10 mouse cellular contexts compared by ENCODE assay signal in genomic region chr11:53771001-53771744, GRCm38 (mm10). TPM values are rescaled to one million over a fixed set of nuclear protein-coding genes. Genes with fewer than 3 reads are reported as not detected.
A peak's percentile ranks its signal among the peaks of the same experiment; 100 is the strongest.
DNase-seq lines count a peak whose midpoint lies in the region; ATAC-seq and TF ChIP-seq lines count a peak whose summit lies in the region.
"Had no signal": no experiment of that assay in that cellular context is flagged by ENCODE, and none has a peak within 500 bp of the region (broad histone marks: within the 10 kb centered on the region; RNA-seq: fewer than 3 reads in every experiment).

No protein-coding gene starts in this region.

- WGBS in lung, embryonic 14.5 days = 77% methylated on average over 11 of the region's 11 CpGs
- WGBS in embryonic facial prominence, embryonic 15.5 days = 80% methylated on average over 11 of the region's 11 CpGs
- 62% methylated on average over 11 of the region's 11 CpGs for WGBS in intestine, embryonic 15.5 days
- 85% methylated on average over 11 of the region's 11 CpGs for WGBS in neural tube, embryonic 12.5 days

- H3K4me3 ChIP-seq in lung, embryonic 14.5 days (ENCODE audit: low read depth, low read length) = peak overlapping the region; percentile 71
- peak overlapping the region; percentile 72 for H3K4me3 ChIP-seq in embryonic facial prominence, embryonic 15.5 days (replicated peaks)
- peak overlapping the region; percentile 89 for H3K4me3 ChIP-seq in intestine, embryonic 15.5 days (replicated peaks)
- no peak overlapping the region for H3K4me3 ChIP-seq in neural tube, embryonic 12.5 days

- TF ChIP-seq CTCF in lung, embryonic 14.5 days (IDR thresholded peaks at IDR 0.05; ENCODE audit: low read depth) = no peak

- no peaks in the 10 kb centered on the region for H3K4me1 ChIP-seq in lung, embryonic 14.5 days (ENCODE audit: insufficient read depth)
- H3K4me1 ChIP-seq in embryonic facial prominence, embryonic 15.5 days = peaks cover 20% of the 10 kb centered on the region
- peaks cover 17% of the 10 kb centered on the region for H3K4me1 ChIP-seq in intestine, embryonic 15.5 days (replicated peaks)
- peaks cover 7% of the 10 kb centered on the region; the same call in 1 of the 2 replicates for H3K4me1 ChIP-seq in neural tube, embryonic 12.5 days

- H3K36me3 ChIP-seq in lung, embryonic 14.5 days (ENCODE audit: insufficient read depth) = peaks cover 32% of the 10 kb centered on the region
- peaks cover 14% of the 10 kb centered on the region for H3K36me3 ChIP-seq in embryonic facial prominence, embryonic 15.5 days
- peaks cover 28% of the 10 kb centered on the region for H3K36me3 ChIP-seq in intestine, embryonic 15.5 days
- H3K36me3 ChIP-seq in neural tube, embryonic 12.5 days = no peaks in the 10 kb centered on the region

- peak overlapping the region; percentile 71; the same call in 1 of the 2 replicates for H3K9ac ChIP-seq in lung, embryonic 14.5 days
- H3K9ac ChIP-seq in embryonic facial prominence, embryonic 15.5 days = no peak overlapping the region
- peak overlapping the region; percentile 88; the same call in 1 of the 2 replicates for H3K9ac ChIP-seq in intestine, embryonic 15.5 days
- no peak overlapping the region for H3K9ac ChIP-seq in neural tube, embryonic 12.5 days

- no peaks in the 10 kb centered on the region for H3K9me3 ChIP-seq in lung, embryonic 14.5 days (ENCODE audit: low read depth, low read length)
- H3K9me3 ChIP-seq in embryonic facial prominence, embryonic 15.5 days (replicated peaks) = no peaks in the 10 kb centered on the region
- H3K9me3 ChIP-seq in intestine, embryonic 15.5 days = no peaks in the 10 kb centered on the region
- no peaks in the 10 kb centered on the region for H3K9me3 ChIP-seq in neural tube, embryonic 12.5 days

- no peaks in the 10 kb centered on the region for H3K27me3 ChIP-seq in lung, embryonic 14.5 days (ENCODE audit: insufficient read depth, low read length)
- H3K27me3 ChIP-seq in embryonic facial prominence, embryonic 15.5 days = no peaks in the 10 kb centered on the region
- H3K27me3 ChIP-seq in intestine, embryonic 15.5 days (replicated peaks) = no peaks in the 10 kb centered on the region
- H3K27me3 ChIP-seq in neural tube, embryonic 12.5 days (replicated peaks) = peaks cover 16% of the 10 kb centered on the region

- ATAC-seq in lung, embryonic 14.5 days (ENCODE audit: insufficient read depth) = no peak
- ATAC-seq in embryonic facial prominence, embryonic 15.5 days (ENCODE audit: insufficient number of reproducible peaks, low FRiP score, low TSS enrichment, low read depth) = no peak
- ATAC-seq in intestine, embryonic 15.5 days = no peak
- ATAC-seq in neural tube, embryonic 12.5 days (ENCODE audit: low FRiP score, low read depth) = no peak
- no peak for ATAC-seq in inflammation-experienced regulatory T-cells, adult 6 months
- no peak for ATAC-seq in activated CD4-positive, CD25-positive, alpha-beta regulatory T cell, adult 4 months

- H3K27ac ChIP-seq in lung, embryonic 14.5 days (ENCODE audit: low read depth) = no peak overlapping the region
- H3K27ac ChIP-seq in embryonic facial prominence, embryonic 15.5 days (replicated peaks) = no peak overlapping the region
- H3K27ac ChIP-seq in intestine, embryonic 15.5 days = no peak overlapping the region
- no peak overlapping the region for H3K27ac ChIP-seq in neural tube, embryonic 12.5 days

- H3K4me2 ChIP-seq in lung, embryonic 14.5 days = peak overlapping the region; percentile 87
- H3K4me2 ChIP-seq in embryonic facial prominence, embryonic 15.5 days (replicated peaks) = peak overlapping the region; percentile 89
- peak overlapping the region; percentile 75 for H3K4me2 ChIP-seq in intestine, embryonic 15.5 days (replicated peaks)
- peak overlapping the region; percentile 97 for H3K4me2 ChIP-seq in neural tube, embryonic 12.5 days (replicated peaks)

- DNase-seq in lung, embryonic 14.5 days = no peak
- DNase-seq in lung, postnatal 10 days = no peak
- DNase-seq in layer of hippocampus, postnatal 25 days (ENCODE audit: extremely low spot score in 1 of 2, low spot score in 1 of 2) = no peak

RNA-seq across cellular contexts. Expression of gene Irf1, which starts 1.4 kb away (rescaled TPM):
- 17.3 and 17.9 TPM in 2 replicates for polyA plus RNA-seq in lung, embryonic 14.5 days (2014; fragmentation: Nextera tagmentation; extraction: Ambion mirVana)
- 14.8 and 16.2 TPM in 2 replicates for polyA plus RNA-seq in embryonic facial prominence, embryonic 15.5 days (2015; fragmentation: Nextera tagmentation; extraction: Ambion mirVana)
- polyA plus RNA-seq in intestine, embryonic 15.5 days (2015; fragmentation: Nextera tagmentation; extraction: Ambion mirVana) = 43.5 and 45.9 TPM in 2 replicates
- 3.3 and 4.5 TPM in 2 replicates for polyA plus RNA-seq in neural tube, embryonic 12.5 days (2016; fragmentation: Nextera tagmentation; extraction: Ambion mirVana)
- polyA plus RNA-seq in inflammation-experienced regulatory T-cells, adult 6 months (2017; shearing (Covaris generic)) = 100 to 1,000 TPM; 273 to 355 (median 291) TPM
- total RNA-seq in layer of hippocampus, postnatal 25 days (2021) = 1 to 10 TPM; 7.6 to 7.7 TPM
- 100 to 1,000 TPM; 236 to 307 TPM for polyA plus RNA-seq in activated CD4-positive, CD25-positive, alpha-beta regulatory T cell, adult 4 months (2017; shearing (Covaris generic))

RNA-seq across cellular contexts. Expression of gene Gm17334, which starts 1.8 kb away (rescaled TPM):
- polyA plus RNA-seq in lung, embryonic 14.5 days (2014; fragmentation: Nextera tagmentation; extraction: Ambion mirVana) = 0.22 and 0.28 TPM in 2 replicates
- 0.31 and 0.50 TPM in 2 replicates for polyA plus RNA-seq in embryonic facial prominence, embryonic 15.5 days (2015; fragmentation: Nextera tagmentation; extraction: Ambion mirVana)
- 0.26 and 0.32 TPM in 2 replicates for polyA plus RNA-seq in intestine, embryonic 15.5 days (2015; fragmentation: Nextera tagmentation; extraction: Ambion mirVana)
- polyA plus RNA-seq in neural tube, embryonic 12.5 days (2016; fragmentation: Nextera tagmentation; extraction: Ambion mirVana) = not detected in 2 replicates
- polyA plus RNA-seq in inflammation-experienced regulatory T-cells, adult 6 months (2017; shearing (Covaris generic)) = 1 to 10 TPM; 5.6 to 9.0 (median 6.7) TPM
- total RNA-seq in layer of hippocampus, postnatal 25 days (2021) = 1 to 10 TPM; 1.0 to 1.8 TPM
- polyA plus RNA-seq in activated CD4-positive, CD25-positive, alpha-beta regulatory T cell, adult 4 months (2017; shearing (Covaris generic)) = 1 to 10 TPM; 4.9 to 6.2 TPM

RNA-seq across cellular contexts. Expression of gene Il5, which starts 50.6 kb away (rescaled TPM):
- polyA plus RNA-seq in lung, embryonic 14.5 days (2014; fragmentation: Nextera tagmentation; extraction: Ambion mirVana) = not detected in 2 replicates
- polyA plus RNA-seq in embryonic facial prominence, embryonic 15.5 days (2015; fragmentation: Nextera tagmentation; extraction: Ambion mirVana) = not detected in 2 replicates
- not detected in 2 replicates for polyA plus RNA-seq in intestine, embryonic 15.5 days (2015; fragmentation: Nextera tagmentation; extraction: Ambion mirVana)
- polyA plus RNA-seq in neural tube, embryonic 12.5 days (2016; fragmentation: Nextera tagmentation; extraction: Ambion mirVana) = not detected in 2 replicates
- polyA plus RNA-seq in inflammation-experienced regulatory T-cells, adult 6 months (2017; shearing (Covaris generic)) = not detected
- not detected for total RNA-seq in layer of hippocampus, postnatal 25 days (2021)
- under 1 TPM in 1 of 2 experiments, not detected in 1; 0.21 TPM for polyA plus RNA-seq in activated CD4-positive, CD25-positive, alpha-beta regulatory T cell, adult 4 months (2017; shearing (Covaris generic))
- total RNA-seq: adrenal gland, adult 8-10 months; hematopoietic stem cell, adult 5-6 weeks had no signal

Comparison
In these comparisons a context has a peak if more than half of its experiments do, and no peak if none do; other contexts are left out.
1. H3K9ac ChIP-seq: peak in lung, embryonic 14.5 days (single experiment) and intestine, embryonic 15.5 days (single experiment); none in embryonic facial prominence, embryonic 15.5 days (single experiment) and neural tube, embryonic 12.5 days (single experiment).
2. Peak in every context shown above with its lines, with median percentiles within 50 percentile points of each other: H3K4me2 ChIP-seq.